Mouse (Mus musculus): Measurements from ENCODE around the gene Psg17. TPM values are rescaled to one million over a fixed set of nuclear protein-coding genes. Genes with fewer than 3 reads are reported as not detected.
"Not testable (repeated sequence)": the region's sequence is repeated elsewhere in the genome, so short reads cannot be mapped to it uniquely, and the experiment has no call there.

The Psg17 gene
- 0.08 TPM in 1 of 2 replicates, not detected in the other for polyA plus RNA-seq (2014; fragmentation: Nextera tagmentation; extraction: Ambion mirVana)

DNA sequence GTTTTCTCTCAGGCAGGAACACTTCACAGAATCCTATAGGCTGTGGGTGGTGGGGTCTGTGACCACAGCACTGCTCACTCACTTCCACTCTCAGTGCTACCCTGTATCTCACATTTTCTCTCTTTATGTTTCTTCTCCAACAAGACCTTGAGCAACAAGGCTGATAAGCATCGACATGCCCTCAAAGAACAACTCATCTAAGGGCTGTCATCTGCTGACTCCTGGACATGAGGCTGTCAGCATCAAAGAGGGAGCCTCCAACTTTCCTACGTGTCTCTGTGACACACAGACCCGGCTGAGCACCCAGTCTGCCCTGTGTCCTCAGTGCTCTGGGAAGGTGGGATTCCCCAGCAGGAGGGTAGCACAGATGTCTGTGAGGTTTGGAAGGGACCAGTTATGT, at the start of gene Psg17:
Psg17 (minus strand) TSS at position 101 of the 400 bp plus-strand sequence.
- Histone ChIP-seq H3K4me3 (ENCODE audit: low read depth, low read length) (no peak within 1 kb of the TSS), H3K27me3 (ENCODE audit: insufficient read depth, low read length) (no peaks in the 10 kb centered on the region), H3K36me3 (ENCODE audit: insufficient read depth) (no peaks in the 10 kb centered on the region), H3K4me2 (no peak within 1 kb of the TSS), H3K27ac (ENCODE audit: low read depth) (no peak within 1 kb of the TSS), H3K9me3 (ENCODE audit: low read depth, low read length) (no peaks in the 10 kb centered on the region), H3K4me1 (ENCODE audit: insufficient read depth) (no peaks in the 10 kb centered on the region), H3K9ac (no peak within 1 kb of the TSS)
- DNase-seq (no peak), ATAC-seq (ENCODE audit: insufficient read depth) (no peak)
- TF ChIP-seq CTCF (IDR thresholded peaks at IDR 0.05; ENCODE audit: low read depth) = no peak
- WGBS = 58% methylated on average over 3 of the region's 3 CpGs

DNA sequence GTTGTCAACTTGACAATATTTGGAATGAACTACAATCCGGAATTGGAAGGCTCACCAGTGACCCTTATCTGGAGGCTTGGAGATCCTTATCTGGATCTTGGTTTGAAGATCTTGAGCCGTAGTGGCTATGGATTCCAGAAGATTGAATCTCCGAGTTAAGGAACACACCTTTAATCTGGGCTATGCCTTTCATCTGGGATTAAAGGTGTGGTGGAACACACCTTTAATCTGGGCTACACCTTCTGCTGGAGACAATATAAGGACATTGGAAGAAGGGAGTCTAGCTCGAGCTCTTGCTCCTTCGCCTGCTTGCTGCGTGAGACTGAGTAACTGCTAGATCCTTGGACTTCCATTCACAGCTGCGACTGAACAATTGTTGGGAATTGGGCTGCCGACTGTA, 49.6 kb upstream of the Psg17 start, which contains the start of gene Pglyrp1:
Pglyrp1 (plus strand) TSS at position 301 of the 400 bp plus-strand sequence.
- H3K27ac ChIP-seq (ENCODE audit: low read depth); H3K9me3 ChIP-seq (ENCODE audit: low read depth, low read length); ATAC-seq (ENCODE audit: insufficient read depth); H3K4me2 ChIP-seq; H3K36me3 ChIP-seq (ENCODE audit: insufficient read depth); H3K4me3 ChIP-seq (ENCODE audit: low read depth, low read length); DNase-seq; H3K27me3 ChIP-seq (ENCODE audit: insufficient read depth, low read length); H3K9ac ChIP-seq; H3K4me1 ChIP-seq (ENCODE audit: insufficient read depth): not testable (repeated sequence)
- no CpG with 5 or more reads among the region's 8 CpGs for WGBS

- no peak overlapping the region for H3K9ac ChIP-seq
- no peak overlapping the region for H3K4me3 ChIP-seq (ENCODE audit: low read depth, low read length)
- no peaks in the 10 kb centered on the region for H3K36me3 ChIP-seq (ENCODE audit: insufficient read depth)
- H3K27me3 ChIP-seq (ENCODE audit: insufficient read depth, low read length) = no peaks in the 10 kb centered on the region
- H3K4me1 ChIP-seq (ENCODE audit: insufficient read depth) = no peaks in the 10 kb centered on the region
- no peak overlapping the region for H3K27ac ChIP-seq (ENCODE audit: low read depth)
- H3K4me2 ChIP-seq = no peak overlapping the region
- no peak for TF ChIP-seq CTCF (IDR thresholded peaks at IDR 0.05; ENCODE audit: low read depth)
- ATAC-seq (ENCODE audit: insufficient read depth) (no peak), DNase-seq (no peak)
- H3K9me3 ChIP-seq (ENCODE audit: low read depth, low read length) = no peaks in the 10 kb centered on the region
- 81% methylated on average over 2 of the region's 2 CpGs for WGBS
These were observed 47.1 kb upstream of the Psg17 start for GRCm38 (mm10) chr7:18868491-18868890.

DNA sequence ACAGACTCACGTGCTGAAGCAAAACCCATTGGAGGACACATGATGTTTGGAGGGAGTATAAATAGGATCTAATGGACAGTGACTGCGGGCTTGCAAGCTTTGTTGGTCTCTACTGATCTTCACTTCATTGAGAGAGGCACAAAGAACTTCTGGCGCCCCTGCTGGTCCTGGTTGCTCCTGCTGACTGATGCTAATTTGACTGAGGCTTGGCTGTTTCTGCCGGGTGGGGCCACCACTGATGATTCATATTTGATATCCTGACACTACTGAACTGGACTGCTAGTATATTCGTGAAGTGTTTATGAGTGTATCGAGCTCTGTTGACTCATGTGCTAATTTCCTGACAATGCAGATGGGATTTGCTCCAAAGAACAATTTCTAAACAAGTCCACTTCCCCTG, 41.4 kb upstream of the Psg17 start:
- Histone ChIP-seq H3K27me3 (ENCODE audit: insufficient read depth, low read length) (no peaks in the 10 kb centered on the region), H3K36me3 (ENCODE audit: insufficient read depth) (no peaks in the 10 kb centered on the region), H3K4me1 (ENCODE audit: insufficient read depth) (no peaks in the 10 kb centered on the region), H3K9me3 (ENCODE audit: low read depth, low read length) (no peaks in the 10 kb centered on the region; the same call in 1 of the 2 replicates), H3K27ac (ENCODE audit: low read depth) (no peak overlapping the region), H3K4me3 (ENCODE audit: low read depth, low read length) (no peak overlapping the region), H3K9ac (no peak overlapping the region), H3K4me2 (no peak overlapping the region)
- WGBS = 81% methylated on average over 6 of the region's 6 CpGs
- ATAC-seq (ENCODE audit: insufficient read depth) = no peak
- DNase-seq = no peak
- no peak for TF ChIP-seq CTCF (IDR thresholded peaks at IDR 0.05; ENCODE audit: low read depth)

- peak; percentile 74 for ATAC-seq (ENCODE audit: insufficient read depth)
These were observed 37.0 kb upstream of the Psg17 start for GRCm38 (mm10) chr7:18858310-18858916.

DNA sequence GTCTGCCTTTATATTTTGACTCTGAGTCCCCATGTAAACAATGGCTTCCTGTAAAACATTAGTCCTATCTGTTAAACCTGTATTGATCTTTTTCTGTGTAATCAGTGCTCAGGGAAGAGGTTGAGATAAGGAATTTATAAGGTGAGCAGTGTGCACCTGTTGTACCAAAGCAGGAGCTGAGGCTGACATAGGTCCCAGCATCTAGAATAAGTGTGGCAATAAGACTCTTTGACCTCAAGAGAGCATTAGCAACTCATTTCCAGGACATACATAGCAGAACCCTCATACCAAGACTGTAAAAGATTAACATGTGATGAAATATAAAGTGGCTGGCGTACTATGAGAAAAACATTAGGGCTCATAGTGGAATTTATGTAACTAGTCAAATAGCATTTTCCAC, 27.0 kb upstream of the Psg17 start:
- 54% methylated on average over 1 of the region's 1 CpGs for WGBS
- TF ChIP-seq CTCF (IDR thresholded peaks at IDR 0.05; ENCODE audit: low read depth) = no peak
- 0 out of 2 replicates have a peak, but pooled peaks cover 2% of the 10 kb centered on the region for H3K4me1 ChIP-seq (ENCODE audit: insufficient read depth)
- DNase-seq (no peak), ATAC-seq (ENCODE audit: insufficient read depth) (no peak)
- no peak overlapping the region for H3K9ac ChIP-seq
- H3K27ac ChIP-seq (ENCODE audit: low read depth) = no peak overlapping the region
- H3K9me3 ChIP-seq (ENCODE audit: low read depth, low read length) = no peaks in the 10 kb centered on the region
- H3K4me3 ChIP-seq (ENCODE audit: low read depth, low read length) = no peak overlapping the region
- no peaks in the 10 kb centered on the region for H3K27me3 ChIP-seq (ENCODE audit: insufficient read depth, low read length)
- H3K36me3 ChIP-seq (ENCODE audit: insufficient read depth) = no peaks in the 10 kb centered on the region
- no peak overlapping the region for H3K4me2 ChIP-seq

More at GRCm38 (mm10) chr7:18858310-18858916, 37.0 kb upstream of the Psg17 start:
- no peaks in the 10 kb centered on the region for H3K4me1 ChIP-seq (ENCODE audit: insufficient read depth)
- 74% methylated on average over 5 of the region's 5 CpGs for WGBS
- no peaks in the 10 kb centered on the region; the same call in 1 of the 2 replicates for H3K9me3 ChIP-seq (ENCODE audit: low read depth, low read length)
- H3K27me3 ChIP-seq (ENCODE audit: insufficient read depth, low read length) = no peaks in the 10 kb centered on the region
- H3K9ac ChIP-seq = no peak overlapping the region
- no peak for TF ChIP-seq CTCF (IDR thresholded peaks at IDR 0.05; ENCODE audit: low read depth)
- H3K27ac ChIP-seq (ENCODE audit: low read depth) = peak overlapping the region; percentile 69; the same call in 1 of the 2 replicates
- no peaks in the 10 kb centered on the region for H3K36me3 ChIP-seq (ENCODE audit: insufficient read depth)
- H3K4me3 ChIP-seq (ENCODE audit: low read depth, low read length) = no peak overlapping the region
- DNase-seq = peak; percentile 52
- H3K4me2 ChIP-seq = no peak overlapping the region

DNA sequence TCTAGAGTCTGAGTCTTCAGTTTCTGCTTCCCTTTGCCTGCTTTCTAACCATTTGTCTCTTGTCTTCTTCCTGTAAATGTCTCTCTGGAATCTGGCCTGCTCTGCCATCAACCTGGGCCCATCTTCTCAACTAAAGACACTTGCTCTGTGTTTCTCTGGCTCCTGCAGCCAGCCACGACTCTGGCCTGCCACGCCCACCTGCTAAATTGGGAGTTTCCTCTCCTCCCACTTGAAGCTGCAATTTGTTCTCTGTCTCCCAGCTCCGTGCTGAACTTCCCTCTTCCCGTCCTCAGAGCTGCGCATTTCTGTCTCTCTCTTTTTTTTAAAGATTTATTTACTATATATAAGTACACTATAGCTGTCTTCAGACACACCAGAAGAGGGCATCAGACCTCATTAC, 23.4 kb upstream of the Psg17 start:
- Histone ChIP-seq H3K27ac (ENCODE audit: low read depth) (no peak overlapping the region), H3K9ac (no peak overlapping the region), H3K4me3 (ENCODE audit: low read depth, low read length) (no peak overlapping the region), H3K4me2 (no peak overlapping the region), H3K4me1 (ENCODE audit: insufficient read depth) (0 out of 2 replicates have a peak, but pooled peaks cover 2% of the 10 kb centered on the region), H3K9me3 (ENCODE audit: low read depth, low read length) (no peaks in the 10 kb centered on the region), H3K36me3 (ENCODE audit: insufficient read depth) (no peaks in the 10 kb centered on the region), H3K27me3 (ENCODE audit: insufficient read depth, low read length) (no peaks in the 10 kb centered on the region)
- DNase-seq (no peak), ATAC-seq (ENCODE audit: insufficient read depth) (no peak)
- no peak for TF ChIP-seq CTCF (IDR thresholded peaks at IDR 0.05; ENCODE audit: low read depth)
- WGBS = 29% methylated on average over 5 of the region's 5 CpGs

Measured in lung, embryonic 14.5 days (tissue).